Mouse (Mus musculus) left cerebral cortex, adult 8-10 months (tissue): Measurements from ENCODE around the gene Tulp4. TPM values are rescaled to one million over a fixed set of nuclear protein-coding genes. Genes with fewer than 3 reads are reported as not detected.

ENCODE experiments used
- DNase-seq, 2 experiments: peaks; one replicate each; pipeline ENCODE4 v3.0.0; 2022; ENCODE audit warnings: low spot score in 2 of 2
- total RNA-seq, 4 experiments: library from RNA; stranded (reverse); gene quantifications; 2 replicates each; pipeline ENCODE4 v1.2.4; 2022

Gene Tulp4
- 100 to 1,000 TPM; 363 to 430 (median 399) TPM for total RNA-seq

DNA sequence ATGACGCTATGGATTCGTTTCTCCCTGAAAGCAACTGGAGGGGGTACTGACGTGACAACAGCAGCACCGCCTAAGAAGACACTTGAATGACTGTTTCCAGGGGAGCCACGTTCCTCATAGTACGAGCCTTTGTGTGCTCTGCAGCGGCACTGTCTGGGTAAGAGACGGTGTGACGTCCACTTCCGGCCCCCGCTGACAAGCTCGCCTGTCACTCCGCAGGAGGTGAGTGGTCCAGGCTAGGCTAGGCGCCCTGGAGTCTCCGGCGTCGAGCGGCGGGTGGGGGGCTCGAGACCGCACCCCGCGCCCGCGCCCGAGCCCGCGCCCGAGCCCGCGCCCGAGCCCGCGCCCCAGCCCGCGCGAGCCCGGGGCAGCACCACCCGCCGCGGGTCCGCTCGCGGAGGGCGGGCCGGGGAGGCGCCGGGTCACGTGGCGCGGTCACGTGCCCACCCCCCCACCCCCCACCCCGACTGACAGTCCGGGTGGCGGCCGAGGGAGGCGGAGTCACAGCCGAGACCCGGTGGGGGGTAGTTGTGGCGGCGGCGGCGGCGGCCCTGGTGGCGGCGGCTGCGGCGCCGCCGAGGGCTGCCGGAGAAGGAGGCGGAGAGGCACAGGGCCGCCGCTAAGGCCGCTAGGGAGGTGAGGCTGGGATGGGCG, at the start of gene Tulp4:
TSS of gene Tulp4 (plus strand) at position 77 of the 654 bp plus-strand sequence.
- DNase-seq = peak; percentile 67 to 87

DNA sequence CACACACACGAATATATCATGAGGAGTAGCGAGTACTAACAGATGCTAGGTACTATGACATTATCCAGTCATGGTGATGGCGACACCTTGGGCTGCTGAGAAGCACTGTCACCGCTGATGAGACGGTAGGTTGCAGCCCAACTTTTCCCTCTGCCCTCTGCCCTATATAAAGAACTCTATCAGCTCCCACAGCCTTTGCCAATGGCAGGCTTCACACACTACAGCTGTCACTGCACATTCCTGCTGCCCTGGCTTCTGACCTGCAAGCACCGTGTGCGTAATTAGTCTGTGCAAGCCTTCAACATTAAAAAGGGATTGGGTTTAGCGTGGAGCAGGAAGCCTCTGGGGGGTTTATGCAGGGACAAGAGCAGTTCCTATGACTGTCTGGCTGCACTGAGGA, 43.4 kb upstream of the Tulp4 start:
- DNase-seq = no peak

DNA sequence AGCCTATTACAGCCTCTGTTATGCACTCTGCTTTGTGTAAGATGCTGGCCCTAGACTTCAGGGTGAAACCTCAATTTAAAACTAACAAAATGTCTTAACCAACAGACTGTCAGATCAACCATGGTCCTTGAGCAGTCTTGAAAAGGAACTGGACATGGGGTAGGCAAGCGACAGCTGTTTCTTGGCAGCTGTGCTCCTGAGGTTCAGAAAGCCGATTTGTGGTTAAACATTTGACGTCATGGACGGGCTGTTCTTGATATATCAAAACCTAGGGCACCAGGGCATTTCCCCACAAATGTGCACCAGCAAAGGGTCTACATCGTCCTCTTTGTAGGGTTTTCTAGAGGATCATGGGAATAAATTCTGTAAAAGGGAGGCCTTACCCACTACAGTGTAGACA, 42.7 kb upstream of the Tulp4 start:
- DNase-seq = no peak

DNA sequence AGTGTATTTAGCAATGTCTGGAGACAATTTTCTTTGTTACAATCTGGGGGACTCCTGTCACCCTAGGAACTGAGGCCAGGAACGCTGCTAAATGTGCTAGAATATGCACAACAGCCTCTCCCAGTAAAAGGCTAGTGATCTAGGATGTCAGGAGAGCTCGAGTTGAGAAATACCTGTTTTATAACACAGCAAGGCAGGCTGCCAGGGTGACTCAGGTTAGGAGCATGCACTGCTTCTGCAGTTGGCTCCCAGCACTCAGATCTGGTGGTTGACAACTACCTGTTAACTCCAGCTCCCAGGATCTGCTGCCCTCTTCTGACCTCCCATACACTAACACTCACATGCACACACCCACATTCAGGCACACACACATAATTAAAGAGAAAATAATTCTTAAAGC, 40.2 kb upstream of the Tulp4 start:
- no peak for DNase-seq

DNA sequence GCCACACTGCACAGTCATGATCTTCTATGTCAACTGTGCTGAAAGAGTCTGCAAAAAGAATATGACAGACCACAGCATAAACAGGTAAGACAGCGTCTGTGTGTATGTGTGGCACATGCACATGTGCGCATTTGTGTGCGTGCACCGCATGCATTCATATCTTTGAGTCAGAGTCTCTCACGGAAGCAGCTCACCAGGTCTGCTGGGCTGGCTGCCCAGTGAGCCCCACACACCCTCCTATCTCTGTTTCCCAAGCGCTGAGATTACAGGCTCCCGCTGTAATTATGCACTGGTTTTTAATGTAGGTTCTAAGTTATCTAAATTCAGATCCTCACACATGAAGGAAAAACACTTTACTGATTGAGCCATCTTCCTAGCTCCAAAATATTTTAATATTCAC, 38.6 kb upstream of the Tulp4 start:
- DNase-seq = no peak

DNA sequence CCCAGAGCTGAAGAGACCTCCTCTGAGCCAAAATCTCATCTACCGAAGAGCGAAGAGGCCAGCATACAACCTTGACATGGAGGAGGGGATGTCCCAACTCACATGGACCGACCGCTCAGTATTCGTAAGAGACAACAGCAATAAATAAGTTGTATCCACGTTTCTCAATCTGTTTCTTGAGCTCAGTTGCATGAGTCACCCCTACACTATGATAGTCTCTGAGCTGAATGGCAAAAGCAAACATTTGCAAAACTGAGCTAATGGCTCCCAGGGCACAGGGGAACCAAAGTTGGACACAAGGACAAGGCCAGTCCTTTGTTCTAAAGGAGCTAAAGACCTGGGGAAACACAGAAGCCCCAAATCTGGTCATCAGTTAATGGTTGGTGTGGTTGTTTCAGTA, 36.4 kb upstream of the Tulp4 start:
- DNase-seq = no peak

DNA sequence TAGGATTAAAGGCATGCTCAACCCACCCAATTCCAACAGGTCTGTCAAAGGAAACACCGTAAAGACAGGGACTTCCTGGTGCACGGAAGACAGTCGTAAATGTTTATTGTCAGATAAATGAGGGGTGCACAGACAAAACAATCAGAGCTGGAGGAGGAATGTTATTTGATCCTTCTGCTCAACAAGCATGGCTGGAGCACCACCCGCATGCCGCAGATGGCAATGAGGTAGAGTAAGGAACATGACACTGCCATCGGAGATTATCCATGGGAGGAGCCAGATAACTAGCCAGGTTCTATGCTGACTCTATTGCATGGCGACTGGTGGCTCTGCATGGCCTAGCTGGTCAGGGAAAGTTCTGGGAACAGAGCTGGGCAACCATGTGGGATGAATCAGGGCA, 32.8 kb upstream of the Tulp4 start:
- DNase-seq = no peak

DNA sequence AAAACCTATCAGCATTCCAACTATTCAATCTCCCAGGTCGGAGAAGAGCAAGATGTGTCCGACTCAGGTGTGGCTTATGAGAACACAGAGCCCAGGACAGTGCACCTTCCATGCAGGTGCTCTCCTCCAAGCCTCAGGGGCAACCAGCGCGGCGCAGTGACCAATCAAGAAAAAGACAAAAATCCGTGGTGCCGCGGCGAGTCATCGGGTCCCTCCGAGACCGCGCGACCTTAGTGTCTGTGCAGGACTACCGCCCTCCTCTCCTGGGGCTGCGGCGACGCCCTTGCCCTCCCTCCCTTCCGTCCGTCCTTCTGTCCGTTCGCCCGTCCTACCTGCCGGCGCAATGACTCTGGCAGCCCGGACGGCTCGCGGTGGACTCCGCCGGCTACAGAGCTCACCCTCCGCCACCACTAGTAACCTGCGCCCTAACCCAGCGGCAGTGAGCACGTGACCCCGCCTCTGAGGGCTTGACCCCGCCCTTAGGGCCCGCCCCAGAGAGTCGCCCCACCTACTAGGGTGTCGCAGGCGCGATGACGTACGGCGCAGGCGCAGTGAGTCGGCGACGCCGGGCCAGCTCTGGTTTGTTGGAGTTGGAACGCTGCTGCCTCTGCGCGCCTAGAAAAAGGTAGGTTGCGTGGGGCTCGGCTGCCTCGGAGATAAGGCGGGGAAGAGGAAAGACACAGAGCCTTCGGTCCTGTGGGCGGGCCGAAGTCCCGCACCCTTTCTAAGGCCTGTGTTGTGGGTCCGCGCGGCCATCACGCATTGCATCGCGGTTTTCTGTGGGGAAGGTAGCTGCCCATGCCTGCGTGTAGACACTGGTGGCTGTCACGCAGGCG, 26.7 kb upstream of the Tulp4 start, which contains the start of the genes Serac1 and Gtf2h5:
TSS of gene Serac1 (minus strand) at position 455 of the 836 bp plus-strand sequence.
TSS of gene Gtf2h5 (plus strand) at position 500 of the 836 bp plus-strand sequence.
- peak; percentile 95 to 96 for DNase-seq

DNA sequence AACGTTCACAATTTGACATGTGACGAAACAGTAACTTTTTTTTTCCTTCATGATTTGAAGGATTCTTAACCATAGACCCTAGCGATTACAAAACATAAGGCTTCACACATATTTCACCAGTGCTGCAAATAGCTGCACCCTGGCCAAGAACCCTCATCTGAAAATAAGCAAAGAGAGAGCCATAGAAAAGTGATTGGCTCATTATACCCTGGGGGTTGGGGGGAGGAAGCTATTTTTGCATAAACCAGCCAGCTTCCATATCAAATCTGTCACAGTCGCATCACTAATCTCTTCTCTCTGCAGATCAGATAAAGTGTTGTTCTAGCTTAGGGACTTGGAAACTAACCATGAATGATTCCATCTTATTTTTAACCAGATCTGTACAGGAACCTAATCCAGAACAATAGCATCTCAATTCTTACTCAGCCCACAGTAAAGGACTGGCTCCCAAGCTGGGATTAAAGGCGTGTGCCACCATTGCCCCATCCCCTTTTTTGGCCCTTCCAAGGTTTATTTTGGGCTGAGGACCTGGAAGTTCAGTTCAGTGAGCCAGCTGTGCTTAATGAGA, 22.8 kb upstream of the Tulp4 start:
- no peak for DNase-seq

DNA sequence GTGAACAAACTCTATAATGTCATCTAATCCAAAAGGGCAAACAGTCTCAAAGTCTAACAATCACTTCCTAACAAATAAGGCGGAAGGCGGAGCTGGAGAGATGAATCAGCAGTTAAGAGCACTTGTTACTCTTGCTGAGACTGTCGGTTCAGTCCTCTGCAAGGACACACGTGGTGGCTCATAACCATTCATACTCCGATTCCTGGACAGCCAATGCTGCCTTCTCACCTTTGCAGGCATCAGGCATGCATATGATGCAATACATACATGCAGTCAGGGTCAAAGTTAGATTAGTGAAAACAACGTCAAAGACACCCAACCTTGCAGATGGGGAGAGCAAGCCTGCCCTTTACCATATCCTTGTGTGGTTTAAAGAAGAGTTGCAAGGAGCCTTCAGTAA, 14.6 kb upstream of the Tulp4 start:
- no peak for DNase-seq

DNA sequence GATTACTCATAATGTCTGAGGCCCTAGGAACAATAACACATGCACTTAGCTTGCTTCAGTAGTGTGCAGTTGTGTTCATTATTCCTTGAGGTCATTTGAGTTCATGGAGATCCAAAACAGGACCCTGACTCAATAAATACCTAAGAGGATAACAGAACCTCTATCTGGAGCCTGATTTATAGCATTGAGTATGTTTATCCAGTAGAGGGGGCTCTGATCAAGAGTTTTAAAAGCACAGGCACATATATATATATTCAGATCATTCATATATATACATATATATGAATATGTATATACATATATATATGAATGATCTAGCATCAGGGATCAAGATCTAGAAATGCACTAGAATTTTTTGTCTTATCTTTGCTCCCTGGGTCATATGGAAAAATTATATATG, 10.7 kb upstream of the Tulp4 start:
- no peak for DNase-seq

DNA sequence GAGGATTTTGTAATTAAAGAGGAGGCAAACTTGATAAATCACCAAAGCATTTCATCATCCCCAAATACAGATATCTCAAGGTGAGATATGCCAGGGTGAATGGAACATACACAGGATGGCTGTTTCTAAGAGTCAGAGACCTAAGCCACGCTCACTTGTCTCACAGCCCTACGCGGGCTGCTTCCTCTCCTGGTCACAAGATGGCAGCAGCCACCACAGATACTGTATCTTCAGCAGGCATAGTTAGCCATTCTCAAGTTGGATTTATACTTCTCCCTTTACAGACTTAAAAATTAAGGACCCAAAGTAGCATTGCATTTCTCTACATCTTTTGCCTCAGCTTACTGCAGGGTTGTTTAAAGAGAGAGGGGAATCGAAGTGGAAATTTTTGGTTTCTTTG, 8.4 kb upstream of the Tulp4 start:
- DNase-seq = peak in 1 of 2 experiments; percentile 45

DNA sequence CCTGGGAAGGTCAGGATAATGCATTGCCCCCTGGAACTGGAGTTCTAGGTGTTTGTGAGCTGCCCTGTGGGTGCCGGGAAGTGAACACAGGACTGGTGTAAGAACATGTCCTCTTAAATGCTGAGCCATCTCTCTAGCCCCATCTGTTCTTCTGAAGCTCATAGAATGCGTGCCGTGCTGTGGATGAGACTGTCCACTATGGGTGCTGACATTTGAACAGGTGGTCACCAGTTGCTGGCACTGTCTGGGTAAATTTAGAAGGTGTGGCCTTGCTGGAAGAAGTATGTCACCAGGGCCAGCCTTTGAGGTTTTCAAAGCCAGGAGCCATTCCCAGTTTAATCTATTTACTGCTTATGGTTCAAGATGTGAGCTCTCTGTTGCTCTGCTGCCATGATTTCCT, 4.0 kb upstream of the Tulp4 start:
- no peak for DNase-seq

DNA sequence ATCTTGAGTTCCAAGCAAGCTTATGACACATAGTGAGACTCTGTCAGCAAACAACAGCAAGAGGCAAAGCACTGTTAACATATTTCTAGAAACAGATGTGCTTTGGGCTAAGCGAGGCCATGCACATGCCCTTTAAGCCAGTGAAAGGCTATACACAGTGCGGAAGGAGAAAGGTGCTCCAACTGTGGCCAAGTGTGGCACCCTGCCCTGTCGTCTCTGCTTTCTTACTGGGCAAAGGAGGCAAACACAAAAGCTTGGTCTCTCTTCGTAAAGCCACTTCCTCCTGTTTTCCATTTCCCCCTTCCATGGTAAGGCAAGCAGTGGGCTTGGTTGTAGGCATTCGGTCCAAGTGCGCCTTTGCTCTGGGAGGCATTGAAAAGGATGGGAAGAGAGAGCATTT, 2.7 kb upstream of the Tulp4 start:
- DNase-seq = no peak

DNA sequence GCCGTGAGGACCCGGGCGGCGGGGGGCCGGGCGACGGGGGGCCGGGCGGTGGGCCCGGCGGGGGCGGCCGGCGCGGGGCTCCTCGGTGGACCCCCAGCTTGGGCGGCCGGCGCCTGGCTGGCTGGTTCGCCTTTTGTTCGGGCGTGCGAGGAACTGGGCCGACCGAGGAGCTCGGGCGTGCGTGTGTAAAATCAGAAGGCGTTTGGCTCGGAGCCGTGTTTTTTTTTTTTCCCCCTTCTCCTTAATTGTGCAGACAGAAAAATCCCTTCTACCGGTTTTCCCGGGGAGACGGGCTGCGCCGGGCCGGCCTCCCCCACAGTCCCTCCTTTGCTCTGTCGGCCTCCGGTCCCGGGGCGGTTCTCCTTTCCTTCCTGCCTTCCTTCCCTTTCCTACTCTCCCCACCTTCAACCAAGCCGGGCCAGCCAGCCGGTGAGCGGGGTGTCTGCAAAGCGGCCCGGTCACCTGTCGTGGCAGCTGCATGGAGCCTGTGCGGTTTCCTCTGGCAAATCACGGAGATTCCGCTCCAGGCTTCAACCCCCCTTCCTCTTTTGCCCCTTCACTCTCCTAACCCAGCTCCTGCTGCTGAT, 871 bp downstream of the Tulp4 start:
- DNase-seq = peak; percentile 32 to 33

DNA sequence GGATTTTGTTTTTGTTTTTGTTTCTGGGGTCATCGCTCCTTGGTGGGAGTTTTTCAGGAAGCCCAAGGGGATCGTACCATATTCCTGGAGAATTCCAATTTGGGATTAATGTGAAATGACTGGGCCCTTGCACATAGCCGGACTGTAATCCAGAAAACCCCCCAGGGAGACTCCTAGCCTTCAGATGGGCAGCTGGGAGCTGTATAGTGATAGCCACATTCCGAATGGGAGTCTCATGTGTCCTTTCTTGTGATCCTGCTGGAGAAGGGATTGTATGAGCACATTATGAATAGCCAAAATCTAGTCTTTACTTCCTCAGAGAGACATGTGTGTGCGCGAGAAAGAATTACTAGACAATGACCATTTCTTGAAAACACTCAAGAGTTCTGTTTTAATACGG, 1.9 kb downstream of the Tulp4 start:
- no peak for DNase-seq

DNA sequence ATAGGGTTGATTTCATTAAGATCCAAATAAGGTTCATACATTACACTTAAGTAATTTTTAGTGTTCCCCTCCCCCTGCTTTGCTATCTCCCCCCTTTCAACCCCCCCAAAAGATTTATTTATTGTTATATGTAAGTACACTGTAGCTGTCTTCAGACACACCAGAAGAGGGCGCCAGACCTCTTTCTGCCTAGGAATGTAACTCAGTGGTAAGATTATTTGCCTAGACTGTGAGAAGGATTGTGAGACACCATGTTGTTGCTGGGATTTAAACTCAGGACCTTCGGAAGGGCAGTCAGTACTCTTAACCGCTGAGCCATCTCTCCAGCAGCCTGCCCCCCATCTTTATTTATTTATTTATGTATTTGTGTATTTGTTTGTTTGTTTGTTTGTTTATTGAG, 4.7 kb downstream of the Tulp4 start:
- DNase-seq = no peak

DNA sequence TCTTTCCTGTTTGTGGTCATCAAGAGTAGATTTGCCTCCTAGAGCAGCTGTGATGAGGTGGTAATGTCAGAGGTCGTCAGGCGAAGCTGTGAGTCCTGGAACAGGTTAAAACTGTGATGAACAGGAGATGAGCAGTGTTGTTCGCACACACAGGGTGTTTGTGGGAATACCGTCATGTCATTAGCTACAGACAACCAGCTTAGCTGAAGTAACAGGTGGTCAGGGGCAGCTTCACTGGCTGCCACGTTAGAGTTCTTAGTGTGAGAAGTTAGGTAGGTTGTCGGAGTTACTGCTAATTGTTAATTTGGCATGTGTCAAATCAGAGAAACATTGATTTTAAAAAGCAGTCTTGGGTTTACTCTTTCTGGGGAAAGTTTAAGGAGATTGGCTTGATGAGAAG, 7.4 kb downstream of the Tulp4 start:
- DNase-seq = no peak

DNA sequence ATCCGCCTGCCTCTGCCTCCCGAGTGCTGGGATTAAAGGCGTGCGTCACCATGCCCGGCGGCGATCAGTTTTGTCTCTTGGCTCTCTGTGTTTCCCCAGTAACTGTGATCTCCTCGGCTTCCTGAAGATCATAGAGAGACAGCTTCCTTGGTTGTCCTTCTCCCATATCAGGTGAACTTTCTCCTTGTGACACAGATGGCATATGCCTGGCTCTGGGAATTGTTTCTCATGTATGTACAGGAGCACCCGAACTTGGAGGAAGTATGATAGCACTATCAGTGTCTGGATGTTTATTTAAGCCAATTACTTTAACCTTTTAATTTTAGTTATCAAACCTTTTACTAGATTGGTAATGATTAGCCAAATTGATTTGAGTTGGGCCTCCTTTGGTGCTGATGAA, 8.8 kb downstream of the Tulp4 start:
- DNase-seq = no peak

DNA sequence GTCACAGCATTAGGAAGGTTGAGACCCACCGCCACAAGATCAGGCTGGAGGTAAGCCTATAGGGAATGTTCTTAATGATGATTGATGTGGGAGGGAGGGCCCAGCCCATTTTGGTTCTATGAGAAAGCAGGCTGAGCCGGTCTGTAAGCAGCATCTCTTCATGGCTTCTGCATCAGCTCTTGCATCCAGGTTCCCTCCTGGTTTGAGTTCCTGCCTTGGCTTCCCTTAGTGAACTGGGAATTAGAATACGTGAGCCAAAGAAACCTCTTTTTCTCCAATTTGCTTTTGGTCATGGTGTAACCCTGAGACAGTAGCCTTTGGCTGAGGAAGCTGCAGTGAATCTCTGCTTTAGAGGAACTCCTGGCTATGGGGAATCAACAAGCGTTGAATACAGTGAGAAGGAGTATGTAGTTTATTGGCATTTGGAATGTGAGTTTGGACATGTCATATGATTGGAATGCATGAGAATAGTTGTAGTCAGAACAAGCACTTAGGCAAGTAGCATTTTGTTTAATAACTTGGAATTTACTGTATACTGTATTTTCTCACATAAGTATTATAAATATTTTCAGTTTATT, 11.0 kb downstream of the Tulp4 start:
- no peak for DNase-seq

DNA sequence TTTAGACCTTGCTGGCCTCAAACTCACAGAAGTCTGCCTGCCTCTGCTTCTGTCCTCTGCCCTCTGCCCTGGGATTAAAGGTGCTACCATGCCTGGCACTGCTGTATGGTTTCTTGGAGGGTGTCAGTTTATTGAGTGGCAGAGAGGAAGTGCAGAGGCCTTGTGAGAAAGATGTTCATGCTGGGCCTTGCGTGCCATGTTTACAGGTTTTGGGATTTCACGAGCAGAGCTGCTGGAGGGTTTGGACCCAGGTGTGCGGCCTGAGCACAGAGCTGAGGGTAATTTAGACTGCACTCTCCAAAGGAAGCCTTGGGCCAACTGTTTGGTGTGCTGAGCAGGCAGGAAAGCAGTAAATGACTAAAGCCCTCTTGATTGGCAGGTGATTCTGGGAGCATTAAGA, 11.7 kb downstream of the Tulp4 start:
- no peak for DNase-seq

DNA sequence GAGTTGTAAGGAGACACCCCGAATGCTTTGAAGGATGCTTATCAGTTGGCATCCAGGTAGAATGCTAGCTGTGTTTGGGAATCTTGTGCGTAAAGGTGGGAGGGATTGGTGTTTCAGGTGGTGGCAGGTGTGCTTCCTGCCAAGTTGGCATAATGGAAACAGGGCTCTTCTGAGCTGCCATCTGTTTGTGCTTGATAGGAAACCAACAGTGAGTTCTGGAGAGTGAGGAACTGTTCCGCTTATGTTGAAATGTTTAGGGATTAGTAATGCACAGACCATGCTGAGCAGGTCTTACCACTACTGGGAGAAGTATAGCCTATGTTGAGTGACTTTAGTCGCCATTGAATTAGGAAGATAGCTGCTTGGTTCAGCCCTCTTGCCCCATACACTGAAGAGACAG, 12.6 kb downstream of the Tulp4 start:
- DNase-seq = no peak
